Mouse (Mus musculus): Measurements from ENCODE around the gene Arap1.
A peak's percentile ranks its signal among the peaks of the same experiment; 100 is the strongest.

Arap1 gene

GRCm38 (mm10) chr7:101362791-101363191 is 14.9 kb downstream of the Arap1 start:
- DNase-seq (ENCODE audit: low spot score) = no peak

DNA sequence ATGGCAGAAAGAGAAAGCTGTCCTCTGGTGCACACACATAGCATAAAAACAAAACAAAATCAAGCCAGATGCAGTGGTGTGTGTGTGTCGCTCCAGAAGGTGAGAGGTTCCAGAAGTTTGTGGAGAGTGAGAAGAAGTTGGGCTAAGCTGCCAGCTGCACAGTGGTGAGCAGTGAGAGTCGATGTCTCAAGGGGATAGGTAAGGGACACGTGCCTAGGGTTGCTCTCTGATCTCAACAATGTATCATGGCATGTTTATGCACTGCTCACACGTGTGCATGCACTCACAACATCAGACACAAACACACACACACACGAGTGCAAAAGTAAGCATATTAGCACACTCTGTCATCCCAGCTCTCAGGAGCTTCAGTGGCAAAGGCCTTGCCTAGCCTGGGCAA is 16.0 kb downstream of the Arap1 start:
- no peak for DNase-seq (ENCODE audit: low spot score)

DNA sequence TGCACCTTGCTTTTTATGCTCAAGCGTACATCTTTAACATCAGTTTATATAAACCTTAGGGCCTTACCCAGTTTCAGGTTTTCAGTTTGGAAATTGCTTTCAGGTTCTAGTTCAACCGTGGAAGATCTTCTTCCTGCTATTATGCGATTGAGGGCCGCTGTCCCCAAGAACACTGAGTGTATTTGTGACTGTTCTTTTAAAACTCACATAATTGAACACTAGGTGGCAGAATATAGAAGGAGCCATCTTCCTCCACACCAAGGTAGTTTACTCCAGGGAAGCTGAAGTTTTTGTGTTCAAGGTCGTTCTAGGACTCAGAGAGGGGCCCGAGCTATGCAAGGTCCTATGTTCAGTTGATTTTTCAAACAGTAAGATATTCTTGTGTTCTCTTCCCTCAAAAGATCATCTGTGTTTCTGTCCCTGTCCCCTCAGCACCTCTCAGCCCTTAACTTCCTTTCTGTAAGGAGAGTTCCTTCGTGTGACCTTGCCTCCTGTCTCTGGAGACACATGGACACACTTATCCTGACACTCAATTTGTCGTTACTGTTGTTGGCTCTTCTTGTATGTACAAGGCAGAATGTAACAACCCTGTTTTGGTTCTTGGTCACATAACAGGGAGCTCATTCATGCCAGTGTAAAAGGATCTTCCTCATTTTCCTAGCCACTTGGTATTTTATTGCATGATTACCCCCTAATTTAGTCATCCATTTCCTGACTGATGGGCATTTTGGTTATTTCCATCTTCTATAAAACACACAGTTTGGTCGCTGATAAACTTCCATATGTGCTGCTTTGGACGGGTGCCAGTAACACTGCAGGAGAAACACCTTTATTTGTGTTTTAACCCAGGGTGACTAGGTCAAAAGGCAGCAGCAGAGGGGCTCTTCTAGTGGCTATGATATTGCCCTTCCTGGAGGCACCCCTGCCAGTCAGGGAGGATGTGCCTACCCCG is 20.3 kb downstream of the Arap1 start:
- no peak for DNase-seq (ENCODE audit: low spot score)

- DNase-seq (ENCODE audit: low spot score) = no peak
These were observed 21.8 kb downstream of the Arap1 start for GRCm38 (mm10) chr7:101369666-101370065.

- DNase-seq (ENCODE audit: low spot score) = no peak
These were observed 25.2 kb downstream of the Arap1 start for GRCm38 (mm10) chr7:101373082-101373481.

DNA sequence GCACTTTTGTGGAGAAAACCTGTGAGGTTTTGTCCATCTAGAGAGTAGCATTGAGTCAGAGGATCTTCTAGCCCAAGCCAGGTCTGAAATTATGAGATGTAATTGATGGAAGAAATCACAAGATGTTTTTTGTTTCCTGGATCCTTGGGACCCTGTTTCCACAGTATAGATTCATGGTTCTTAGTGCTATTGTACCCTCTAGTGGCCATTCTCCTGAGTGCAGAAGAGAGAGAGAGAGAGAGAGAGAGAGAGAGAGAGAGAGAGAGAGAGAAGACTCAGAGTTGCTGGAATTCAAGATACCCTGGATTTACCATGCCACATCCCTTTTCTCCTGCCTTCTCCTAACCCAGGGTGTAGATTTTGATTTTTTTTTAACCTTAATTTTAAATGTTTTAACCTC is 26.3 kb downstream of the Arap1 start:
- peak; percentile 48 for DNase-seq (ENCODE audit: low spot score)

DNA sequence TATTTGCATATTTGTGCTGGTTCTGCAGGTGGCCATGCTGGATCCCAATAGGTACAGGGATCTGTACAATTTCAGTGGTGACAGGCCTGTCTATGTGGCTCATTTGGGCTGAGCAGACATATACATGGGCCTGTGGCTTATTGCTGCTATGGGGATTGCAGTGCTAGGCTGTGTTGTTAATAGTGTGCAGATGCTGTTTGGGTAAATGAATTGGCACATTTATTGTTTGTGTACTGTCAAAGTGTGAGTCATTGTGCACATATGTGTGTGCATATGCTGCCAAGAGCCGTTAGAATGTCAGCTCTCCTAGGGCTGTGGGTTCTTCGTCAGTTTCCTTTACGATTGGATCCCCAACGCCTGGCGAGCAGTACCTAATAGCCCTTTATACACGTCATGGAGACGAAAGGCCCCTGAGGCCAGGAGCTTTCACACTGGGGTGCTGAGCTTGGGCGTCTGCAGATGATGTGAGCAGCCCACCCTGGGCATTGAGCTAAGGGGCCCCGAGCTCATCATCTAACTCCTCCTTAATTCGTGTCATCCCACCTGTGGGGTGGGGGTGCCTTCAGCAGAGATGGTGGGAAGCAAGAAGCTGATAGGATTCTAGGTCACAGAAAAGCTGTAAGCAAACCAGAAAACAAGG is 29.0 kb downstream of the Arap1 start:
- no peak for DNase-seq (ENCODE audit: low spot score)

DNA sequence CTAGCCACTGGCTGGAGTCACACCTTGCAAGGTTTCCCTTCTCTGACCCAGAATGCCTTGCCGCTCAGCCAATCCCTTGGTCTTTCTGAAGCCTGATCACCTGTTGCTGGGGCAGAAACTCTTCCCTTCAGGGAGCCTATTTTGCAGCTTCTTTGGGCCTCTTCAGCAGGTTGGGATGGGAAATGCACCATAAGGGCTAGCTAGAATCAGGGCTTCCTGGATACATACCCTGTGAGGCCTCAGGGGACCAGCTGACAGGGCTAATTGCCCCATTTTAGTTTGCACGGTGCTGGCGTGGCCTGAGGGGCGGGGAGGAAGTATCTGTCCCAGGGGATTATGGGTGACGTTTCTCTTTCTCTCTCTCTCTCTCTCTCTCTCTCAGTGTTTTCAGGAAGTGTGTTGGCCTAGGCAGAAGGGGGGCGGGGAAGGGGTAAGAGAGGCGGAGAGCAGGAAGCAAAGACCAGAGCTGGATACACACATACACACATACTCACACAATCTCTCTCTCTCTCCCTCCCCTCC is 29.9 kb downstream of the Arap1 start:
- DNase-seq (ENCODE audit: low spot score) = peak; percentile 40

GRCm38 (mm10) chr7:101378285-101378684 is 30.4 kb downstream of the Arap1 start:
- no peak for DNase-seq (ENCODE audit: low spot score)

GRCm38 (mm10) chr7:101378796-101379465 is 31.1 kb downstream of the Arap1 start:
- DNase-seq (ENCODE audit: low spot score) = no peak

DNA sequence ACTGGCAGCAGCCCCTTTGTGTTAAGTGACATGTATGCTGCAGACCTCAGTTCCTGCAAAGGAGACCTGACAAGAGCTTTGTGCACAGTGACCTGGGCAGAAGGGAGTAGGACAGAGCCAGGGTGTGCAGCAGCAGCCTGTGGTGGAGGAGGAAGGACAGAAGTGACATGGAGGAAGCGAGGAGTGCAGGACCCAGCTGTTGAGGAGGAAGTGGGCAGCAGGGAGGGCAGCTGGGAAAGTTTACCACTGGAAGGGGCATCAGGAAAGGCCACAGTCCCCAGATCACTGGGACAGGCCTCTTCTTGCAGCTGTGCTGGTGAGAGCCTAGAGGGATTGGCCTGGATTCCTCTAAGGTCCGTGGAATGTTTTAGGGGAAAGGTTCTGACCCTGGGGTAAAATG is 31.9 kb downstream of the Arap1 start:
- DNase-seq (ENCODE audit: low spot score) = no peak

DNA sequence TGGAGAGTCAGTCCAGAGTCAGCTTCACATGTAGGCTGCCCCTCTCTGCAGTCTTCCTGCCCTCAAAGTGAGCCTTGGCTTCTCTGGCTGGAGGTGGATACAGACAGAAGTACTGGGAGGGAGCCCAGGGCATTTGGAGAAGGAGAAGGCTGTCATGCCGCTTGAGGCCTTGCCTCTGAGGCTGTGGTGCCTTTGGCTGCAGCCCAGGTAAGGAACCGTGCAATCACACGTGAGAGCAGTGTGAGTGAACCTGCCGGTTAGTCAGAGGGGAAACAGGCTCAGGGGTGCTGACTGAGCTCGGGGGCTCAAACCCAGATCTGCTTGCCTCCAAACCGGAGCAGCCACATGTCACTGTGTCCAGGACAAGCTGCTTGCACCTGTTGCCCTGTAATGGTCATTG is 33.6 kb downstream of the Arap1 start:
- no peak for DNase-seq (ENCODE audit: low spot score)

DNA sequence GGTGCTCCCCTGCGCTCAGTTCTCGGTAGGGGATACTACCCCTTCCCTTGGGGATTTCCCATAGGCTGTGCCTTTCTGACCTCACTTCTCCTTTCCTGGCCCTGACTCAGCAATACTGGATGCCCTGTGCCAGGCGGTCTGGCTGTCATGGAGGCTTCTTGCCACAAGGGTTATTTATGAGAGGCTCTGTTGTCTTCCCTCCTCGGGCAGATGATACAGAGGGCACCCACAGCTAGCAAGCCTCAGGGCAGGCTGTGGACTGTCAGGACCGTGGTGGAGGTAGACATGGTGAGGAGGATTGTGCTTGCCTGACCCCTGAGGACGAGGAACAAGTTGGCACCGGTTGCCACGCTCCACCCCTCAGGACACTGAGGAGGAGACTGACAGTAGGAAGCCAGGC is 34.5 kb downstream of the Arap1 start:
- peak; percentile 10 for DNase-seq (ENCODE audit: low spot score)

DNA sequence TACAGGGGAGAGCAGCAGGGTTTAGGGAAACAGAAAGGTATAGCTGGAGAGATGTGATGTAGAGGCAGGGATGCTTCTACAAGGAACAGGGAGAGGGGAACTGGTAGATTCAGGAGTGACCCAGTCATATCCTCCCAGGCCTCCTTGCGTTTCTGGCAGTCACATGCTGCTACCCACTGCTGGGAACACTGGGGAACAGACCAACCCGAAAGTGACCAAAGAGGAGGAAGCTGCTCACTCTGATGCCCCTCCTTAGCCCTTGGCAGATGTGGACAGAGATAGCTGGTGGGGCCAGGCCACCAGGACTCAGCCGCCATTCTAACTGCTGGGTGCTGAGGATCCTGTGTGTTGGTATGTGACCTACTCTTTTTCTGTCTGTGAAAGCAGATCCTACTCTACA is 35.9 kb downstream of the Arap1 start:
- DNase-seq (ENCODE audit: low spot score) = no peak

DNA sequence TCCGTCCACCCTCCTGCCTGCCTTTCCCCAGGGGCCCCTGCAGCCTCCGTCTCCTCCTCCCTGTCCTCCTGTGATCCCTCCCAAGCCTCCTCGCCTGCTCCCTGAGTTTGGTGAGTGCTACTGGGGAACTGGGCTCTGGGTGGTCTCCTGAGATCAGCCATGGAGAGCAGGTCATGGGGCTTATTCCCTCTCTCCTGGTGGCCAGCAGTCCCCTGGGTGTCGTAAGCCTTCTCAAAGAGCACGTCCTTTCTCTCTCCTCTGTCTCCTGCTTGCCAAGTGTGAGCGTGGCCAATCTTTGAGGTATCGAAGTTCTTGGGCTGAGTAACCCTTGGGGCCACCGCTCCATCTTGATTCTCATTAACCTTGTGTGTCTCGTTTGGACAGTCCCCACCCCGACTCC is 37.1 kb downstream of the Arap1 start:
- no peak for DNase-seq (ENCODE audit: low spot score)

DNA sequence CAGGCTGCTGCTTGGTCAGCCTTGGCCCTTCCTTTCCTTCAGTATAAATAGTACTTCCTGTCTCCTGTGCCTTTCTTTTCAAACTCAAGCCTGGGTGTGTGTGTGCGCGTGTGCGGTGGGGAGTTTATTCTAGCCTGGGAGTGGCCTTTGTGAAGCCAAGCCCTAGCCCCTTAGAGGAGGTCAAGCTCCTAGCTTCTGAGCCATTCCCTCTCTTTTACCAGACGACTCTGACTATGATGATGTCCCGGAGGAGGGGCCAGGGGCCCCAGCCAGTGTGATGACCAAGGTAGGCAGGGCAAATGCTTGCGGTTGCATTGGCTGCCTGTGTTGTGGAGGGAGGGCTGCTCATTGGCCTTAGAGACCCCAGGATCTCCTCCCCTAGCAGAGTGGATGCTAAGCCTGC is 37.5 kb downstream of the Arap1 start:
- DNase-seq (ENCODE audit: low spot score) = no peak

DNA sequence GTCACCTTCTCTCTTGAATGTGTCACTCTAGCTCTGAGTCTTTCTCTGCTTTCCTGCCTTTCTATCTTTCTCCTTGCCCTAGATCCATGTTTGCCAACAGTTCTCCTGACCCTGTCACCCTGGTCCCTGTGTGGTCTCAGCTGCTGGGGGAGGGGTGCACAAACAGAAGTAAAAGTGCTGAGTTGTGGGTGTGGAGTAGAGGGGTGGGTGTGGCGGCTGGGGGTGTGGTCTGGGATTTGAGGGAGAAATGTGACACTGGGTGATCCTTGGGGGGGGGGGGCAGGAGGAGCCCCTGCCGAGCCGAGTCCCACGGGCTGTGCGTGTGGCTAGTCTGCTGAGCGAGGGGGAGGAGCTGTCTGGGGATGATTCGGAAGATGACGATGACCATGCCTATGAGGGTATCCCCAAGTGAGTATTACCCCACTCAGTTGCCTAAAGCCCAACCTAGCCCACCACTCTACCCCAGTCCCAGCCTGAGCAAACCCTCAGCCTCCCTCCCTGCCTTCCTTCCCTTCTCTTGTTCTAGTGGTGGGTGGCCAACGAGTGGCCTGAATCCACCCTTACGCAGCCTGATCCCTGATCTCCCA is 38.1 kb downstream of the Arap1 start:
- no peak for DNase-seq (ENCODE audit: low spot score)

GRCm38 (mm10) chr7:101389256-101389655 is 41.4 kb downstream of the Arap1 start:
- no peak for DNase-seq (ENCODE audit: low spot score)

DNA sequence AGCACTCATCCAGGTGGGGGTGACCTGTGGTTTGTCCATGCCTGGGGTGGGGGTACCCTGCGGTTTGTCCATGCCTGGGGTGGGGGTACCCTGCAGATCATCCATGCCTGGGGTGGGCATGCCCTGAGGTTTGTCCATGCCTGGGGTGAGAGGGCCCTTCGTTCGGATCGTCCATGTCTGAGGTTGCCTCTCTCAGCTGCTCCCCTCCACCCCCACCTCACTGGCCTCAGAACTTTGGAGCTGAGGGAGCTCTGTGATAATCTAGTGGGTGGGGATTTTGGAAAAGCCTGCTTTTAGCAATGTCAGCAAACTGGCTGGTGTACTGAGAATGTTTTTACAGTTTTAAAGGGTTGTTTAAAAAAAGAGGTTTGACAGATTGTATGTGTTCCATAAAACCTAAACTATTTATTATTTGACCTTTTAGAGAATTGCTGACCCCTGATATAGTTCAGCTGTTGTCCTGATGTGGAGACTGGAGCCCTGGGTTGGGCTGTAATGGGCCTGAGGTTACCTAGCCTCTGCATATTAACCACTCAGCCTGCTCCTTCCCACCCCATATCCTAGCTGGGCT is 44.1 kb downstream of the Arap1 start:
- DNase-seq (ENCODE audit: low spot score) = no peak

DNA sequence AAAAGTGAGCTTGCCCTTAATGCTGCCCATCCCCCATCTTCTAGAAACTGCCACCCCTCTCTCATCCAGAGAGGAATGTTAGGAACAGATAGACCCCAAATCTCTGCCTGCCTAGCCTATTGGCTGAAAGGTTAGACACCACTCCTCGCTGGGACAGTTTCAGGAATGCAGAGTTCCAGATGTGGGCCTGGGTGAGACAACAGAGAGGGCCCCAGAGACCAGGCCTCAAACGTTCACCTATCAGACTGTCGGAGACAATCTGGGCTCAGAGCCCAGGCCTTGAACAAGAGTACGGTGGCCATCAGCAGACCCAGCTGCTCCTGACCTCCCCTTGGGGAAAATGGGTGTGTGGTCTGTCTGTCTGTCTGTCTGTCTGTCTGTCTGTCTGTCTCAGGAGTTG is 45.1 kb downstream of the Arap1 start:
- DNase-seq (ENCODE audit: low spot score) = peak; percentile 14

DNA sequence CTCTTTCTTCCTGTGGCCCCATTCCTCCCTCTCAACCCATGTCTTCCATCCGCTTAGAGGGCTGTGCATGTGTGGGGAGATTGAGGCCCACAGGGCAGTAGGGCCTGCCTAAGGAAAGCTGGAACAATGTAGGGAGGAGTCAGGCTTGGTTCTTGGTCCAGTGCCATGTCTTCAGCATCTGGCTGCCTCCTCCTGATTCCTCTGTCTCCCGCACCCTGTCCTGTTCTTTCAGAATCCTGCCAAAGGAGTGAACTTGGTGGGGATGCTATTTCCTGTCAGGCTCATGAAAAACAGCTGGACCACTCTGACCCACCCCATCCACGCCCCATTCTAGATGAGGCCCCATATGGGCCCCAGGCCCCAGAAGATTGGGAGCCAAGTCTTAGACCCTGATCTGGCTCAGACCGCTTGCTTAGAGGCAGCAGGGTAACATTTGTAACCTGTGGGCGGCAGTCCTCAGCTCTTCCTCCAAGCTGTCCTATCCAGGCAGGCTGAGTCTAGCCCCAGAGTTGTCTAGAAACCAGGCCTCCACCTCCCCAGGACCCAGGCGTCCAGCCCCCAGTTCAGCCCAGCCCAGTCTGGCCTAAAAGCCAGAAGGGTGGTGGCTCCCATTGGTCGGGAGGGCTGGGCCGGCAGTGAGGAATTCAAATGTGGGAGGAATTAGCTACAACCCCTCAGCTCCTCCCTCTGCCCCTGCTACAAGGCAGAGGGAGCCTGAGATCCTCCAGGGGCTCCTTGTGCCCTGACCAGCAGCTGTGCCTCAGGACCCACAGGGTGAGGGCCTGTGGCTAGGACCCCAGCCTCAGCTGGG is 46.0 kb downstream of the Arap1 start:
- DNase-seq (ENCODE audit: low spot score) = peak; percentile 65

Measured in adipocyte (in vitro differentiated cells).